Mouse (Mus musculus): ENCODE measurements around the gene Atp1b1. TPM values are rescaled to one million over a fixed set of nuclear protein-coding genes. Genes with fewer than 3 reads are reported as not detected.

The Atp1b1 gene
- 3,238 TPM for polyA plus RNA-seq (2014; fragmentation: Illumina TruSeq; extraction: RNeasy Lipid Tissue Mini Kit (QIAGEN cat#74804); ENCODE audit: low replicate concordance)

GRCm38 (mm10) chr1:164458245-164458613 lies at the start of gene Atp1b1:
Gene Atp1b1, minus strand, starts transcription at chr1:164458355.

Other genes with a start within 250 kb of the Atp1b1 start
- 40.6 TPM for gene Slc19a2, start 209.3 kb downstream of the Atp1b1 start, polyA plus RNA-seq (2014; fragmentation: Illumina TruSeq; extraction: RNeasy Lipid Tissue Mini Kit (QIAGEN cat#74804); ENCODE audit: low replicate concordance)
- 20.9 TPM for gene Ccdc181, start 182.8 kb downstream of the Atp1b1 start, polyA plus RNA-seq (2014; fragmentation: Illumina TruSeq; extraction: RNeasy Lipid Tissue Mini Kit (QIAGEN cat#74804); ENCODE audit: low replicate concordance)
- 12.7 TPM for gene Nme7, start 154.2 kb downstream of the Atp1b1 start, polyA plus RNA-seq (2014; fragmentation: Illumina TruSeq; extraction: RNeasy Lipid Tissue Mini Kit (QIAGEN cat#74804); ENCODE audit: low replicate concordance)
- gene Blzf1, start 150.9 kb downstream of the Atp1b1 start, polyA plus RNA-seq (2014; fragmentation: Illumina TruSeq; extraction: RNeasy Lipid Tissue Mini Kit (QIAGEN cat#74804); ENCODE audit: low replicate concordance), result 38.6 TPM

Data from small intestine, adult 10 weeks (tissue).